Comparison of ENCODE assay signal across 11 mouse cellular contexts in genomic region chr8:107118803-107119233, GRCm38 (mm10). TPM values are rescaled to one million over a fixed set of nuclear protein-coding genes. Genes with fewer than 3 reads are reported as not detected.
DNase-seq lines count a peak whose midpoint lies in the region; ATAC-seq and TF ChIP-seq lines count a peak whose summit lies in the region.
"Had no signal": no experiment of that assay in that cellular context is flagged by ENCODE, and none has a peak within 500 bp of the region (broad histone marks: within the 10 kb centered on the region; RNA-seq: fewer than 3 reads in every experiment).

No protein-coding gene starts in this region.

- intact Hi-C loops in heart, postnatal 25 days (cut with DNase I): loop anchor here (5.0 kb wide), 1 partner anchor 53 kb away; no protein-coding TSS in a partner anchor

- 48% methylated on average over 7 of the region's 7 CpGs for WGBS in heart, embryonic 11.5 days (ENCODE audit: insufficient replicate concordance)
- WGBS in heart, postnatal 0 days: 36% methylated on average over 7 of the region's 7 CpGs
- 48% methylated on average over 7 of the region's 7 CpGs for WGBS in limb, embryonic 10.5 days

- no peaks in the 10 kb centered on the region for H3K36me3 ChIP-seq in heart, embryonic 11.5 days (ENCODE audit: control insufficient read depth, insufficient read depth, low read length)
- no peaks in the 10 kb centered on the region for H3K36me3 ChIP-seq in heart, postnatal 0 days (replicated peaks; ENCODE audit: control insufficient read depth, insufficient read depth, low read length)
- H3K36me3 ChIP-seq in limb, embryonic 10.5 days: no peaks in the 10 kb centered on the region

- DNase-seq in heart, postnatal 25 days (ENCODE audit: low spot score): no peak
- peak; percentile 37 for DNase-seq in heart, postnatal 0 days (ENCODE audit: low spot score)
- DNase-seq in limb, embryonic 10.5 days (ENCODE audit: low spot score): no peak
- DNase-seq in thymus, postnatal 36 days: peak; percentile 44 to 62
- DNase-seq in urinary bladder, postnatal 36 days (ENCODE audit: low spot score in 2 of 2): no peak
- DNase-seq in embryo, embryonic 10.5 days (ENCODE audit: low spot score): no peak

- H3K27me3 ChIP-seq in heart, embryonic 11.5 days (ENCODE audit: control insufficient read depth, insufficient read depth, low read length): no peaks in the 10 kb centered on the region
- H3K27me3 ChIP-seq in heart, postnatal 0 days (ENCODE audit: control insufficient read depth, insufficient read depth, low read length): no peaks in the 10 kb centered on the region
- no peaks in the 10 kb centered on the region for H3K27me3 ChIP-seq in limb, embryonic 10.5 days (ENCODE audit: low read depth, poor library complexity, severe bottlenecking)

- no peak for TF ChIP-seq EP300 in heart, postnatal 0 days (IDR thresholded peaks at IDR 0.05; ENCODE audit: low read depth)

- H3K4me1 ChIP-seq in heart, embryonic 11.5 days (ENCODE audit: control insufficient read depth, insufficient read depth, low read length): peaks cover 20% of the 10 kb centered on the region
- peaks cover 17% of the 10 kb centered on the region for H3K4me1 ChIP-seq in heart, postnatal 0 days (ENCODE audit: control insufficient read depth, insufficient read depth)
- peaks cover 36% of the 10 kb centered on the region for H3K4me1 ChIP-seq in limb, embryonic 10.5 days

- peak overlapping the region; percentile 0; the same call in 1 of the 2 replicates for H3K27ac ChIP-seq in heart, embryonic 11.5 days (ENCODE audit: low read depth, low read length)
- H3K27ac ChIP-seq in heart, postnatal 0 days (ENCODE audit: low read depth): peak overlapping the region; percentile 85
- peak overlapping the region; percentile 42 for H3K27ac ChIP-seq in limb, embryonic 10.5 days

- ATAC-seq in heart, embryonic 11.5 days (replicated peaks; ENCODE audit: insufficient number of reproducible peaks, low FRiP score, low TSS enrichment): no peak
- peak; percentile 67 for ATAC-seq in heart, postnatal 0 days (ENCODE audit: insufficient read depth, low read depth)
- no peak for ATAC-seq in erythroblast, adult 5-6 weeks (replicated peaks; ENCODE audit: low FRiP score, poor library complexity, severe bottlenecking)

- no peak overlapping the region for H3K9ac ChIP-seq in heart, embryonic 11.5 days (ENCODE audit: low read depth, low read length)
- H3K9ac ChIP-seq in heart, postnatal 0 days (replicated peaks; ENCODE audit: low read depth, low read length): peak overlapping the region; percentile 13

- no peak overlapping the region for H3K4me2 ChIP-seq in heart, embryonic 11.5 days
- no peak overlapping the region for H3K4me2 ChIP-seq in heart, postnatal 0 days (ENCODE audit: low read depth, low read length)

- no peak overlapping the region for H3K4me3 ChIP-seq in heart, embryonic 11.5 days (ENCODE audit: low read depth, low read length)
- no peak overlapping the region for H3K4me3 ChIP-seq in heart, postnatal 0 days (ENCODE audit: low read depth, low read length)
- no peak overlapping the region for H3K4me3 ChIP-seq in limb, embryonic 10.5 days

- TF ChIP-seq CTCF in heart, postnatal 0 days (IDR thresholded peaks at IDR 0.05; ENCODE audit: low read depth): no peak

- no peaks in the 10 kb centered on the region for H3K9me3 ChIP-seq in heart, embryonic 11.5 days (replicated peaks; ENCODE audit: control insufficient read depth, low read length)
- no peaks in the 10 kb centered on the region for H3K9me3 ChIP-seq in heart, postnatal 0 days (replicated peaks; ENCODE audit: control insufficient read depth, low read length)
- no peaks in the 10 kb centered on the region for H3K9me3 ChIP-seq in limb, embryonic 10.5 days (replicated peaks)

RNA-seq across cellular contexts. Expression of gene Terf2, which starts 22.5 kb away (rescaled TPM):
- 7.5 and 10.9 TPM in 2 replicates for polyA plus RNA-seq in heart, embryonic 11.5 days (2014; fragmentation: Nextera tagmentation; extraction: Ambion mirVana)
- total RNA-seq in heart, postnatal 25 days (2021): 10 to 100 TPM; 10.5 to 13.2 TPM
- total RNA-seq in heart, postnatal 0 days (2014; rRNA removed; ENCODE audit: low replicate concordance): 8.2 and 10.8 TPM in 2 replicates
- 7.3 and 8.5 TPM in 2 replicates for polyA plus RNA-seq in heart, postnatal 0 days (2015; fragmentation: Nextera tagmentation; extraction: Ambion mirVana)
- 16.4 and 18.1 TPM in 2 replicates for polyA plus RNA-seq in limb, embryonic 10.5 days (2016; fragmentation: Nextera tagmentation; extraction: Ambion mirVana)
- 9.2 and 14.2 TPM in 2 replicates for total RNA-seq in erythroblast, adult 5-6 weeks (2015; ENCODE audit: low replicate concordance)
- 12.9 and 15.5 TPM in 2 replicates for total RNA-seq in erythroblast, adult 5-6 weeks (2017; ENCODE audit: low replicate concordance)

RNA-seq across cellular contexts. Expression of gene Cyb5b, which starts 31.6 kb away (rescaled TPM):
- 87.0 and 93.6 TPM in 2 replicates for polyA plus RNA-seq in heart, embryonic 11.5 days (2014; fragmentation: Nextera tagmentation; extraction: Ambion mirVana)
- total RNA-seq in heart, postnatal 25 days (2021): 10 to 100 TPM; 32.8 to 36.6 TPM
- total RNA-seq in heart, postnatal 0 days (2014; rRNA removed; ENCODE audit: low replicate concordance): 52.8 and 60.0 TPM in 2 replicates
- 36.5 and 44.7 TPM in 2 replicates for polyA plus RNA-seq in heart, postnatal 0 days (2015; fragmentation: Nextera tagmentation; extraction: Ambion mirVana)
- 126 and 128 TPM in 2 replicates for polyA plus RNA-seq in limb, embryonic 10.5 days (2016; fragmentation: Nextera tagmentation; extraction: Ambion mirVana)
- 10.2 and 21.3 TPM in 2 replicates for total RNA-seq in erythroblast, adult 5-6 weeks (2015; ENCODE audit: low replicate concordance)
- 8.1 and 12.8 TPM in 2 replicates for total RNA-seq in erythroblast, adult 5-6 weeks (2017; ENCODE audit: low replicate concordance)

RNA-seq across cellular contexts. Expression of gene Tmed6, which starts 53.4 kb away (rescaled TPM):
- polyA plus RNA-seq in heart, embryonic 11.5 days (2014; fragmentation: Nextera tagmentation; extraction: Ambion mirVana): not detected in 2 replicates
- total RNA-seq in heart, postnatal 25 days (2021): not detected
- not detected in 2 replicates for total RNA-seq in heart, postnatal 0 days (2014; rRNA removed; ENCODE audit: low replicate concordance)
- not detected in 2 replicates for polyA plus RNA-seq in heart, postnatal 0 days (2015; fragmentation: Nextera tagmentation; extraction: Ambion mirVana)
- polyA plus RNA-seq in limb, embryonic 10.5 days (2016; fragmentation: Nextera tagmentation; extraction: Ambion mirVana): 0.34 TPM in 1 of 2 replicates, not detected in the other
- not detected in 2 replicates for total RNA-seq in erythroblast, adult 5-6 weeks (2015; ENCODE audit: low replicate concordance)
- not detected in 2 replicates for total RNA-seq in erythroblast, adult 5-6 weeks (2017; ENCODE audit: low replicate concordance)
- total RNA-seq: left cerebral cortex, postnatal 14 days had no signal
- polyA plus RNA-seq: embryonic facial prominence, embryonic 11.5 days; neural tube, embryonic 11.5 days had no signal

Comparison
In these comparisons a context has a peak if more than half of its experiments do, and no peak if none do; other contexts are left out.
1. DNase-seq: peak in heart, postnatal 0 days (single experiment) and thymus, postnatal 36 days (2 of 2); none in heart, postnatal 25 days (single experiment), limb, embryonic 10.5 days (single experiment), urinary bladder, postnatal 36 days (0 of 2) and embryo, embryonic 10.5 days (single experiment).
2. H3K27ac ChIP-seq: peak in every context shown above with its lines; median percentile 85 in heart, postnatal 0 days; 42 in limb, embryonic 10.5 days; 0 in heart, embryonic 11.5 days.